Mouse (Mus musculus): ENCODE results near the gene Cebpz.

Gene Cebpz

GRCm38 (mm10) chr17:78936466-78937228 is at the start of gene Cebpz, which contains the start of gene Ndufaf7:
TSS of gene Cebpz (minus strand) at chr17:78937066.
TSS of gene Ndufaf7 (plus strand) at chr17:78937136.
- H3K27me3 ChIP-seq (ENCODE audit: control insufficient read depth, insufficient read depth, low read length, poor library complexity, severe bottlenecking): no peaks in the 10 kb centered on the region
- H3K36me3 ChIP-seq (ENCODE audit: control insufficient read depth, insufficient read depth, low read length, poor library complexity, severe bottlenecking): peaks cover 13% of the 10 kb centered on the region
- DNase-seq (ENCODE audit: low read depth, low spot score): peak; percentile 98

DNA sequence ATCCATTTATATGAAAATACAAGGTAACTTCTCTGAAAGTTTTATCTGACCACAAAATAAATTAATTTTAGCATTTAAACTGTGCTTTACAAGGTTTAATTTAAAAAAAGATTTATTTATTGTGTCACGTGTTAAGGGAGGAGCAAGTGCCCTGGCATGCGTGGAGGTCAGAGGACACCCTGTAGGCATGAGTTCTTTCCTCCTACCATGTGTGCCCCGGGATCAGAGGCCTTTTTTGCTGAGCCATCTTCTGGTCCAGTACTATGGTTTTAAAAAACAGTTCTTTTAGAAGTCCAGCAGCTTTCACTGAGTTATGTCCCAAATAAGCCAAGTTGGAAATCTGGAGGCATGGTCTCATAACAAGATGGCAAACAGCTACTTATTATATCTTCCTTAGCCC is 46.9 kb upstream of the Cebpz start:
- Histone ChIP-seq H3K27me3 (ENCODE audit: control insufficient read depth, insufficient read depth, low read length, poor library complexity, severe bottlenecking) (no peaks in the 10 kb centered on the region), H3K36me3 (ENCODE audit: control insufficient read depth, insufficient read depth, low read length, poor library complexity, severe bottlenecking) (peaks cover 3% of the 10 kb centered on the region; the same call in 1 of the 2 replicates)
- DNase-seq (ENCODE audit: low read depth, low spot score): no peak

DNA sequence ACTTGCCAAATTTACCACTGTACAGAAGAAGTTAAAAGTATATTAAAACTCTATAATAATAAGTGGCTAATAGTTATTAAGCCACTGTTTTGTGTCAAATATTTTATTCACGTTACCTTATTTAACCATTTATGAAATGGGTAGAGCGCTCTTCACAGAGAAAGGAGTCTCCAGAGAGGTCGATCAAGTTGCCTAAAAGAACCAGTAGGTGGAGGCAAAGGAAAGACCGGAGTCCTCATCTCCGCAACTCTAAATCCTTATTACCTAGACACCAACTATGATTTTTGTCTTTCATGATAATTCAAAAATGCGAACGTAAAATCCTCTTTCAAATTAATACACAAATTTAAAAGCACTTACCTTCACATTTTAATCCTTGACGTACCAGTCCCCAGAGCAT is 46.3 kb upstream of the Cebpz start:
- Histone ChIP-seq H3K36me3 (ENCODE audit: control insufficient read depth, insufficient read depth, low read length, poor library complexity, severe bottlenecking) (peaks cover 3% of the 10 kb centered on the region; the same call in 1 of the 2 replicates), H3K27me3 (ENCODE audit: control insufficient read depth, insufficient read depth, low read length, poor library complexity, severe bottlenecking) (no peaks in the 10 kb centered on the region)
- DNase-seq (ENCODE audit: low read depth, low spot score): no peak

DNA sequence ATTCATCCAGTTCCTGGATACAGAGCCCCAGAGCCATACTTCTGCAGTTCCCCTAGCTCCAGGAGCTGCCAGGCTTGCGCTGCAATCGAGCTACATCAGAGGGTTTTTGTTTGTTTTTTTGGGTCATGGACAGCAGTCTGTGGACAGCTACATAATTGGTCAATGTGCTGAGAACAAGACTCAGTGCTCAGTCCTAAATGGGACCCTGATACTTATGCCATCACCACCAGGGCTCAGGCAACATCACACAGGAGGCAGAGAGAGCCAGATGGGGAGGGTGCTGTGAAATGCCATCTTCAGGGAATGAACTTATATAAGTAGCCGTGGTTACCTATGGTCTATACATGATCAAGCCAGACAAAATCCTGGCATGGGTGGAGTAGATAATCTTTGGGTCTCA is 31.6 kb upstream of the Cebpz start:
- DNase-seq (ENCODE audit: low read depth, low spot score): no peak
- Histone ChIP-seq H3K36me3 (ENCODE audit: control insufficient read depth, insufficient read depth, low read length, poor library complexity, severe bottlenecking) (0 out of 2 replicates have a peak, but pooled peaks cover 5% of the 10 kb centered on the region), H3K27me3 (ENCODE audit: control insufficient read depth, insufficient read depth, low read length, poor library complexity, severe bottlenecking) (no peaks in the 10 kb centered on the region)

- Histone ChIP-seq H3K36me3 (ENCODE audit: control insufficient read depth, insufficient read depth, low read length, poor library complexity, severe bottlenecking) (peaks cover 4% of the 10 kb centered on the region; the same call in 1 of the 2 replicates), H3K27me3 (ENCODE audit: control insufficient read depth, insufficient read depth, low read length, poor library complexity, severe bottlenecking) (no peaks in the 10 kb centered on the region)
- no peak for DNase-seq (ENCODE audit: low read depth, low spot score)
Observed at GRCm38 (mm10) chr17:78966092-78966883, 29.4 kb upstream of the Cebpz start.

- H3K27me3 ChIP-seq (ENCODE audit: control insufficient read depth, insufficient read depth, low read length, poor library complexity, severe bottlenecking): no peaks in the 10 kb centered on the region
Observed at GRCm38 (mm10) chr17:78964387-78964786, 27.5 kb upstream of the Cebpz start.

DNA sequence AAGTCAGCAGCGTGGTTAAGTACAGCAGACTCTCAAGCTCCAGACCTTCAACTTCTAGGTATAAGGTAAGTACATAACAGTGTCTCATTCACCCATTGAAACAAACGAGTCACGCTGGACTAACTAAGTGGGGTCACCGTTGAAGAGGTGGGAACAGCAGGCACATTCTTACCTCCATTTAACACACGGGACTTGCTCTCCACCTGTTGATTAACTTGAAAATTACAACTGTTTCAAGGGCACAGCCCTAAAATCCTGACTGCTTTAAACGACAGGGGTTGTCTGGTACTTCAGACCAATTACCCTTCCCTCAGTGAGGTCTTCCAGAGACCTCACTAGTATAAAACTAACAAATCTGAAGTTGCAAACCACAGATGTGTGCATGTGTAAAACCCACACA is 22.6 kb upstream of the Cebpz start:
- DNase-seq (ENCODE audit: low read depth, low spot score): no peak
- Histone ChIP-seq H3K27me3 (ENCODE audit: control insufficient read depth, insufficient read depth, low read length, poor library complexity, severe bottlenecking) (no peaks in the 10 kb centered on the region), H3K36me3 (ENCODE audit: control insufficient read depth, insufficient read depth, low read length, poor library complexity, severe bottlenecking) (peaks cover 10% of the 10 kb centered on the region; the same call in 1 of the 2 replicates)

More at GRCm38 (mm10) chr17:78964387-78964786, 27.5 kb upstream of the Cebpz start:
- no peak for DNase-seq (ENCODE audit: low read depth, low spot score)
- peaks cover 4% of the 10 kb centered on the region; the same call in 1 of the 2 replicates for H3K36me3 ChIP-seq (ENCODE audit: control insufficient read depth, insufficient read depth, low read length, poor library complexity, severe bottlenecking)

GRCm38 (mm10) chr17:78953240-78953639 is 16.4 kb upstream of the Cebpz start:
- DNase-seq (ENCODE audit: low read depth, low spot score): no peak
- peaks cover 14% of the 10 kb centered on the region for H3K36me3 ChIP-seq (ENCODE audit: control insufficient read depth, insufficient read depth, low read length, poor library complexity, severe bottlenecking)

GRCm38 (mm10) chr17:78952070-78952469 is 15.2 kb upstream of the Cebpz start:
- H3K27me3 ChIP-seq (ENCODE audit: control insufficient read depth, insufficient read depth, low read length, poor library complexity, severe bottlenecking): no peaks in the 10 kb centered on the region
- H3K36me3 ChIP-seq (ENCODE audit: control insufficient read depth, insufficient read depth, low read length, poor library complexity, severe bottlenecking): peaks cover 14% of the 10 kb centered on the region
- DNase-seq (ENCODE audit: low read depth, low spot score): no peak

More at GRCm38 (mm10) chr17:78953240-78953639, 16.4 kb upstream of the Cebpz start:
- H3K27me3 ChIP-seq (ENCODE audit: control insufficient read depth, insufficient read depth, low read length, poor library complexity, severe bottlenecking): no peaks in the 10 kb centered on the region

GRCm38 (mm10) chr17:78951225-78951624 is 14.4 kb upstream of the Cebpz start:
- no peaks in the 10 kb centered on the region for H3K27me3 ChIP-seq (ENCODE audit: control insufficient read depth, insufficient read depth, low read length, poor library complexity, severe bottlenecking)
- no peak for DNase-seq (ENCODE audit: low read depth, low spot score)
- peaks cover 14% of the 10 kb centered on the region for H3K36me3 ChIP-seq (ENCODE audit: control insufficient read depth, insufficient read depth, low read length, poor library complexity, severe bottlenecking)

DNA sequence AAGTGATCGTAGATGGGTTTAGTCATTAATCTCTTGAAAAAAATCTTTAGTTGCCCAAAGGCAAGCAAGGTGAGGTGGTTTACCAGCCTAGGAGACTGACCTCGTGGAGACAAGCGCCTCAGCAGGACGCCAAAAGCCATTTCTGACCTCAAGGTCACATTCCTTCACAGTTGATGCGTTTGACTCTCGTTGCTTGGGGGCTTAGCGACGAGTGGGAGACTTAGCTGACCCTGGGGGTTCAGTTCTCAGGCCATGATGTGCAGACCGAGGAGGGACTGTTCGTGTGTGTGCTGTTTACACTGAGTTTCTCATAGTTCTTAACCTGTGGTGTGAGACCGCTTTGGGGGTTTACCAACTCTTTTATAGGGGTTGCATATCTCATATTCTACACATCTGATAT is 5.7 kb upstream of the Cebpz start:
- Histone ChIP-seq H3K36me3 (ENCODE audit: control insufficient read depth, insufficient read depth, low read length, poor library complexity, severe bottlenecking) (peaks cover 2% of the 10 kb centered on the region; the same call in 1 of the 2 replicates), H3K27me3 (ENCODE audit: control insufficient read depth, insufficient read depth, low read length, poor library complexity, severe bottlenecking) (no peaks in the 10 kb centered on the region)
- DNase-seq (ENCODE audit: low read depth, low spot score): no peak

GRCm38 (mm10) chr17:78938927-78939326 is 2.1 kb upstream of the Cebpz start:
- peaks cover 5% of the 10 kb centered on the region; the same call in 1 of the 2 replicates for H3K36me3 ChIP-seq (ENCODE audit: control insufficient read depth, insufficient read depth, low read length, poor library complexity, severe bottlenecking)
- DNase-seq (ENCODE audit: low read depth, low spot score): no peak
- no peaks in the 10 kb centered on the region for H3K27me3 ChIP-seq (ENCODE audit: control insufficient read depth, insufficient read depth, low read length, poor library complexity, severe bottlenecking)

DNA sequence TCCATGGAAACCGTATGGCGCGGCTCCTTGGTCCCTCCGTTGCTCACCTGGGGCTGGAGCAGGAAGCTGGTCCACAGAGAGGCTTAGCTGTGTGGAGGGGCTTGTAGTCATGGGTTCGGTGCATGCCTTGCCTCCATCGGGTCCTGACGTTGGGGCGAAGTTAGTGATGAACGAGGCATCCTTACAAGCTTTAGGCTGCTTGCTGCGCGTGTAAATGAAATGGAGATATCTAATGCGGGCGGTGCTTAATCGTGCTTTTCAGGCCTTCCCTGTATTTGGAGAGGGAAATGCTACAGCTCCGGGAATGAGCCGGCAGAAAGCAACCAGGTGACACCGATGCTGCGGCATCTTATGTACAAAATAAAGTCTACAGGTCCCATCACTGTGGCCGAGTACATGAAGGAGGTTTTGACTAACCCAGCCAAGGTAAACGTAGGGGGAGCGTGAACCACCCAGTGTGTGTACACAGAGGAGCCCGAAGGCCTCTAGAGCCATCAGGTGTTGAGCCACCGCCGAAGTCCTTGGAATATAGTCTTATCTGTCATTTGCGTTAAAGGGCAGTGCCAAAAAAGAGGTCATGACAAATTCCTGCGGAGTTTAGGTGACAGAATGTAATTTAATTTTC is 475 bp upstream of the Cebpz start:
- H3K27me3 ChIP-seq (ENCODE audit: control insufficient read depth, insufficient read depth, low read length, poor library complexity, severe bottlenecking): no peaks in the 10 kb centered on the region

DNA sequence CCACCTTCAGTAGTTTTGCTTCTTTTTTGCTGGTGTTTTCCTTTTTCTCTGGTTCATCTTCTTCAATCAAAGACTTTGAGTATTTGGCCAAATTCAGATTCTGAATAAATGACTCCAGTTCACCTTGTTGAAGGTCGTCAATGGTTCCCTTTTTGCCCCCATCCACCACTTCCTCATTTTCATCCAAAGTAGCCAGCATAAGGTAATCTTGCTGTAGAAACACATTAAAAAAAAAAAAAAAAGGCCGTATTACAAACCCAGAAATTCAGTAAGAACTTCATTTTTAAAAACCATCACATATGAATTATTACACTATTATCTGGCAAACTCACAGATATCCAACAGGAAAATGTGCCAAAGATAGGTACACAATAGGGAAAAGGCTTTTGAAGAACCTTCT is 1.0 kb downstream of the Cebpz start:
- Histone ChIP-seq H3K36me3 (ENCODE audit: control insufficient read depth, insufficient read depth, low read length, poor library complexity, severe bottlenecking) (peaks cover 17% of the 10 kb centered on the region), H3K27me3 (ENCODE audit: control insufficient read depth, insufficient read depth, low read length, poor library complexity, severe bottlenecking) (no peaks in the 10 kb centered on the region)
- DNase-seq (ENCODE audit: low read depth, low spot score): peak; percentile 58

More for the DNA sequence above, 475 bp upstream of the Cebpz start:
- peak; percentile 11 for DNase-seq (ENCODE audit: low read depth, low spot score)
- peaks cover 9% of the 10 kb centered on the region for H3K36me3 ChIP-seq (ENCODE audit: control insufficient read depth, insufficient read depth, low read length, poor library complexity, severe bottlenecking)
